Mouse (Mus musculus): ENCODE results near the gene Prr12. TPM values are rescaled to one million over a fixed set of nuclear protein-coding genes. Genes with fewer than 3 reads are reported as not detected.
A peak's percentile ranks its signal among the peaks of the same experiment; 100 is the strongest.

Gene Prr12
- polyA plus RNA-seq, 1 experiment: 16.1 TPM

DNA sequence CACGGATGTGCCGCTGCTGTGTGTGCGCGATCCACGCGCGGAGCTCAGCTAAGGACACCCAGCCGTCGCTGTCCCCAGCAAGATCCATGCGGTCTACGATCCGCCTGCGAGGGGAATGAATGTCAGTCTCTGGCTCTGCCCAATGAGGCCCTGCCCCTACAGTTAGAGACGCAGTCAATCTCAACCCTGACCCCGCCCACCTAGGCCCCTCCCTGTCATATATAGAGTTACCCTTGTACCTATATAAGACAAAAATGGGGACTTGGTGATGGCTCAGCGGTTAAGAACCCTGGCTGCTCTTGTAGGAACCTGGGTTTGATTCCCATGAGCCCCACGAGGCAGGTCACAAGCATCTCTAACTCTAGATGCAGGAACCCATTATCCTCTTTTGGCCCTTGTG is 35.9 kb upstream of the Prr12 start:
- WGBS: 95% methylated on average over 17 of the region's 17 CpGs
- H3K27me3 ChIP-seq (ENCODE audit: control insufficient read depth, insufficient read depth, low read length): no peaks in the 10 kb centered on the region
- no peak for DNase-seq (ENCODE audit: low read depth in 1 of 2, low spot score in 2 of 2)
- no peak overlapping the region for H3K27ac ChIP-seq (ENCODE audit: insufficient read depth, low read length)
- no peaks in the 10 kb centered on the region for H3K36me3 ChIP-seq (ENCODE audit: control insufficient read depth, insufficient read depth, low read length)
- peaks cover 4% of the 10 kb centered on the region for H3K4me1 ChIP-seq (ENCODE audit: control insufficient read depth, insufficient read depth, insufficient read length)
- TF ChIP-seq POLR2A (IDR thresholded peaks at IDR 0.05; ENCODE audit: low read depth, low read length) (no peak), CTCF (IDR thresholded peaks at IDR 0.05; ENCODE audit: extremely low read depth, insufficient read depth, insufficient read length, insufficient replicate concordance) (no peak)
- no peak overlapping the region for H3K4me3 ChIP-seq (ENCODE audit: extremely low read depth, insufficient read depth, insufficient read length)

DNA sequence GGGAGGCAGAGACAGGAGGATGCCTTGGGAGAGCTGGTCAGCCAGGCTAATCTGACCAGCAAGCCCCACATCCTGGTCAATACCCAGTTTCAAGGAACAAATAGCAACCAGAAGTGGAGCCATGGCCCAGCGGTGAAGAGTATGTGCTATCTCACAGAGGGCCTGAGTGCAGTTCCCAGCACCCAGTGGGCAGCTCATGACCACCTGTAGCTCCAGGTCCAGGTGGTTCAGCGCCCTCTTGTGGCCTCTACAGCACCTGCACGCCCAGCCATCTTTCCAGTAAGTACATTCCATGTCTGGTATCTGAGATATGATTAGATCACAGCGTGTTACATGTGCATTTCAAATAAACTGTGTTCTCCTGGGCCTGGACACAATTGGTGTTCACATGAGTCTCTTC is 33.4 kb upstream of the Prr12 start:
- 83% methylated on average over 4 of the region's 4 CpGs for WGBS
- peaks cover 12% of the 10 kb centered on the region for H3K4me1 ChIP-seq (ENCODE audit: control insufficient read depth, insufficient read depth, insufficient read length)
- DNase-seq (ENCODE audit: low read depth in 1 of 2, low spot score in 2 of 2): no peak
- H3K27ac ChIP-seq (ENCODE audit: insufficient read depth, low read length): no peak overlapping the region
- no peak overlapping the region for H3K4me3 ChIP-seq (ENCODE audit: extremely low read depth, insufficient read depth, insufficient read length)
- TF ChIP-seq POLR2A (IDR thresholded peaks at IDR 0.05; ENCODE audit: low read depth, low read length): no peak
- TF ChIP-seq CTCF (IDR thresholded peaks at IDR 0.05; ENCODE audit: extremely low read depth, insufficient read depth, insufficient read length, insufficient replicate concordance): no peak
- H3K27me3 ChIP-seq (ENCODE audit: control insufficient read depth, insufficient read depth, low read length): no peaks in the 10 kb centered on the region
- H3K36me3 ChIP-seq (ENCODE audit: control insufficient read depth, insufficient read depth, low read length): no peaks in the 10 kb centered on the region

DNA sequence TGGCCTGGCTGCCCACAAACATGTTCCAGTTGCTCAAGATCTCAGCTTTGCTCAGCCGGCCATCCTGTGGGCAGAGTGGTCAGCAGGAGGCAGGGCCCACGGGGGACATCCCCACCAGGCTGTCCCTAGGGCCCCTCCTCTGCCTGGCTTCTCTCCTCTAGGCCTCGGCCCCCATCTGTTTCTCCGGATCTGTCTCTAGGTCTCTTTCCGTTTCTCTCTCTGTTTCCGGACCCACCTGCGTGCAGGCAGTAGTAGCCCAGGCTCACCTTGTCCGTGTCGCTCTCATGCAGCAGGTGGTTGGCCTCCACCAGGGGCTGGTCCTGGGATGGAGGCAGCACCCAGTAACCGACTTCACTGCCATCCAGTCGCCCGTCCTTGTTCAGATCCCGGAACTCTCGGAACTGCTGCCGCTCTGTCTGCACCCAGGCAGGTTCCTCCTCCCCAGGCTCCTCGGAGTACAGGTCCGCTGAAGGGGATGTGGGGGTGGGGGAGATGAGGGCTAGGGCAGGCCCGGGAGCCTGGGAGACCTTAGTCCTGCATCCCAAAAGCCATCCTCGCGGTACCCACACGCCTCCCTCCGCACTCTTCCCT is 30.7 kb upstream of the Prr12 start:
- WGBS: 42% methylated on average over 22 of the region's 22 CpGs
- H3K27ac ChIP-seq (ENCODE audit: insufficient read depth, low read length): peak overlapping the region; percentile 96

DNA sequence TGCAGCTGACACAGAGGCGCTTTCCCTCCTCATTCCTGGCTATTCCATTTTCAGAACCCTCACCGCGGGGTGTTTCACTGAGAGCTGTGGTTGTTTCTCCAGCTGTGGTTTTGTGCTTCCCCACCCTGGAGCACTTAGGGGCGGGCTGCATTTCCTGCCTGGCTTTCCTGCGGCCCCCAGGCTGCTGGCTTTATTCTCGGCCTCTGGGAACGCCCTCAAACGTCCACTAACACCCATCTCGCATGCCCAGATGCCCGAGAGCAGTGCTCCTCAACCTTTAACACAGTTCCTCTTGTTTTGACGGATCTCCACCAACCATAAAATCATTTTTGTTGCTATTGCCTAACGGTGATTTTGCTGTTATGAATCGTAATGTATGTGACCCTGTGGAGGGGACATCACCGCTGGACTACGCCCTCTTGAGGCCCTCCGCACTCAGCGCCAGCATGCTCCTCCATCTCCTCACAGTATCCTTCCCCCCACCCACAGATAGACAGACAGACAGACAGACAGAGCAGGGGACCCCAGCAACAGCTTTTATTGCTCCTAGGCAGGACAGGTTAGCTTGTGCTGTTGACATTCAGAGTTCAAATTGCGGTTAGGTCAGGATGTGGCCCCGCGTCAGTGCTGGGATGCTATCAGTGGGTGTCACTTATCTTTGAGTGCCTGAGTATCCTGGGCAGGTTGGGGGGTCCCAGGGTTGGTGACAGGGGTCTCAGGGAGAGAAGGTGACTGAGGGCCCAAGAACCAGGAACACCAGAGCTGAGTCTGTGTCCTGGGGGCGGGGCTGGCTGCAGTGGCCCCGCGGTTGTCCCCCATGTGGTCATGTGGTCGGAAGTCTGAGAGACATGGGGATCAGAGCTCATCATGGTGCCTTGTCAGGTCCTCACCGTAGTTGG is 30.0 kb upstream of the Prr12 start:
- peaks cover 12% of the 10 kb centered on the region; the same call in 1 of the 2 replicates for H3K4me1 ChIP-seq (ENCODE audit: control insufficient read depth, insufficient read depth, insufficient read length)
- TF ChIP-seq CTCF (IDR thresholded peaks at IDR 0.05; ENCODE audit: extremely low read depth, insufficient read depth, insufficient read length, insufficient replicate concordance) (peak; percentile 6; the same call in 1 of the 2 replicates), POLR2A (IDR thresholded peaks at IDR 0.05; ENCODE audit: low read depth, low read length) (peak; percentile 58; the same call in 1 of the 2 replicates)
- peak; percentile 40 to 64 for DNase-seq (ENCODE audit: low read depth in 1 of 2, low spot score in 2 of 2)

More for the DNA sequence above, 30.7 kb upstream of the Prr12 start:
- no peak for DNase-seq (ENCODE audit: low read depth in 1 of 2, low spot score in 2 of 2)
- H3K36me3 ChIP-seq (ENCODE audit: control insufficient read depth, insufficient read depth, low read length): no peaks in the 10 kb centered on the region
- H3K4me1 ChIP-seq (ENCODE audit: control insufficient read depth, insufficient read depth, insufficient read length): peaks cover 12% of the 10 kb centered on the region
- H3K27me3 ChIP-seq (ENCODE audit: control insufficient read depth, insufficient read depth, low read length): no peaks in the 10 kb centered on the region
- peak overlapping the region; percentile 67 for H3K4me3 ChIP-seq (ENCODE audit: extremely low read depth, insufficient read depth, insufficient read length)
- TF ChIP-seq POLR2A (IDR thresholded peaks at IDR 0.05; ENCODE audit: low read depth, low read length) (no peak), CTCF (IDR thresholded peaks at IDR 0.05; ENCODE audit: extremely low read depth, insufficient read depth, insufficient read length, insufficient replicate concordance) (no peak)

DNA sequence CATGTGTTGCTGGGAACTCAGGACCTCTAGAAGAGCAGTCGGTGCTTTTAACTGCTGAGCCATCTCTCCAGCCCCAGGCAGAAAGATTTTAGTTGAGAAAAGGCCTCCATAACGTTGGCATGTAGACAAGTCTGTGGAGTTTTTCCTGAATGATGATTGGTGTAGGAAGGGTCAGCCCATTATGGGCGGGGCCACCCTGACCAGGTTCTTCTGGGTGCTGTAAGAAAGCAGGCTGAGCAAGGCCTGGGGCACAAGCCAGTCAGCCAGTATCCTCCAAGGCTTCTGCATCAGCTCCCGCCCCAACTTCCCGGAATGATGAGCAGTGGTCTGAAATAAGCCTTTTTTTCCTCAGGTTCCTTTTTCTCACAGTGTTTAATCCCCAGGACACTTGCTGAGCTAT is 28.3 kb upstream of the Prr12 start:
- DNase-seq (ENCODE audit: low read depth in 1 of 2, low spot score in 2 of 2): no peak
- peaks cover 16% of the 10 kb centered on the region for H3K36me3 ChIP-seq (ENCODE audit: control insufficient read depth, insufficient read depth, low read length)
- TF ChIP-seq POLR2A (IDR thresholded peaks at IDR 0.05; ENCODE audit: low read depth, low read length) (no peak), CTCF (IDR thresholded peaks at IDR 0.05; ENCODE audit: extremely low read depth, insufficient read depth, insufficient read length, insufficient replicate concordance) (no peak)
- peak overlapping the region; percentile 31; the same call in 1 of the 2 replicates for H3K27ac ChIP-seq (ENCODE audit: insufficient read depth, low read length)
- WGBS: 86% methylated on average over 5 of the region's 5 CpGs
- peaks cover 12% of the 10 kb centered on the region; the same call in 1 of the 2 replicates for H3K4me1 ChIP-seq (ENCODE audit: control insufficient read depth, insufficient read depth, insufficient read length)
- H3K27me3 ChIP-seq (ENCODE audit: control insufficient read depth, insufficient read depth, low read length): no peaks in the 10 kb centered on the region
- no peak overlapping the region for H3K4me3 ChIP-seq (ENCODE audit: extremely low read depth, insufficient read depth, insufficient read length)

More for the DNA sequence above, 30.0 kb upstream of the Prr12 start:
- peak overlapping the region; percentile 96 for H3K27ac ChIP-seq (ENCODE audit: insufficient read depth, low read length)
- peaks cover 3% of the 10 kb centered on the region; the same call in 1 of the 2 replicates for H3K36me3 ChIP-seq (ENCODE audit: control insufficient read depth, insufficient read depth, low read length)
- no peaks in the 10 kb centered on the region for H3K27me3 ChIP-seq (ENCODE audit: control insufficient read depth, insufficient read depth, low read length)
- H3K4me3 ChIP-seq (ENCODE audit: extremely low read depth, insufficient read depth, insufficient read length): peak overlapping the region; percentile 67
- WGBS: 3% methylated on average over 25 of the region's 25 CpGs

DNA sequence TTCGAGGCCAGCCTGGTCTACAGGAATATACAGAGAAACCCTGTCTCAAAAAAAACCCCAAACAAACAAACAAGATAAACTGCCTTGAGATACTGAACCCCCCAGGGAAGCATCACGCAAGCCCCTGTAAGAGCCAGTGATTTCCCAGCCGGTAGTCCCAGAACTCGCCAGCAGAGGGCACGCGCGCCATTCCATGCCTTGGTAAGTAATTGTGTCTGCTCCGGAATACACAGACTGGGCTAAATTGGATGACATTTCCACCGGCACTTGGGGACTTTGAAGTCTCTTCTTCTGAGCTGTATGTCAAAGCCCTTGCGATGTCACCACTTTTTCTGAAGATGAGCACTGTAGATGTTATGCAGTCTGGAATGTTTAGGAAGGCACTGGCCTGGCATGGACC is 27.2 kb upstream of the Prr12 start:
- Histone ChIP-seq H3K4me3 (ENCODE audit: extremely low read depth, insufficient read depth, insufficient read length) (no peak overlapping the region), H3K36me3 (ENCODE audit: control insufficient read depth, insufficient read depth, low read length) (peaks cover 24% of the 10 kb centered on the region), H3K27me3 (ENCODE audit: control insufficient read depth, insufficient read depth, low read length) (no peaks in the 10 kb centered on the region), H3K27ac (ENCODE audit: insufficient read depth, low read length) (no peak overlapping the region), H3K4me1 (ENCODE audit: control insufficient read depth, insufficient read depth, insufficient read length) (peaks cover 12% of the 10 kb centered on the region; the same call in 1 of the 2 replicates)
- WGBS: 2% methylated on average over 10 of the region's 10 CpGs
- TF ChIP-seq POLR2A (IDR thresholded peaks at IDR 0.05; ENCODE audit: low read depth, low read length): no peak
- peak; percentile 98 for TF ChIP-seq CTCF (IDR thresholded peaks at IDR 0.05; ENCODE audit: extremely low read depth, insufficient read depth, insufficient read length, insufficient replicate concordance)
- DNase-seq (ENCODE audit: low read depth in 1 of 2, low spot score in 2 of 2): peak; percentile 66 to 88
